ENCODE assay signal across 8 mouse cellular contexts in genomic region chr3:30507028-30507575, GRCm38 (mm10). TPM values are rescaled to one million over a fixed set of nuclear protein-coding genes. Genes with fewer than 3 reads are reported as not detected.
DNase-seq lines count a peak whose midpoint lies in the region; ATAC-seq and TF ChIP-seq lines count a peak whose summit lies in the region.

No protein-coding gene starts in this region.

- WGBS in intestine, embryonic 14.5 days, result under 1% methylated on average over 22 of the region's 22 CpGs
- under 1% methylated on average over 22 of the region's 22 CpGs for WGBS in liver, embryonic 11.5 days

- no peaks in the 10 kb centered on the region for H3K4me1 ChIP-seq in bone marrow macrophage, adult 2 months (ENCODE audit: control insufficient read depth, insufficient read depth, low read length)
- H3K4me1 ChIP-seq in intestine, embryonic 14.5 days (replicated peaks; ENCODE audit: control insufficient read depth, insufficient read depth, low read length), result peaks cover 12% of the 10 kb centered on the region
- no peaks in the 10 kb centered on the region; the same call in 1 of the 2 replicates for H3K4me1 ChIP-seq in liver, embryonic 11.5 days (replicated peaks; ENCODE audit: control insufficient read depth, insufficient read depth, low read length)

- H3K9me3 ChIP-seq in intestine, embryonic 14.5 days (ENCODE audit: control insufficient read depth, low read length), result no peaks in the 10 kb centered on the region
- H3K9me3 ChIP-seq in liver, embryonic 11.5 days (ENCODE audit: control insufficient read depth, low read length), result no peaks in the 10 kb centered on the region

- no peak overlapping the region; the same call in 1 of the 2 replicates for H3K9ac ChIP-seq in intestine, embryonic 14.5 days (ENCODE audit: low read length)
- no peak overlapping the region for H3K9ac ChIP-seq in liver, embryonic 11.5 days (ENCODE audit: low read depth, low read length)

- DNase-seq in layer of hippocampus, postnatal 10 days (ENCODE audit: low spot score in 2 of 2), result peak; percentile 42 to 43
- DNase-seq in layer of hippocampus, adult 9-11 months, result no peak
- peak; percentile 87 for DNase-seq in intestine, embryonic 14.5 days (ENCODE audit: low spot score)
- peak; percentile 65 for DNase-seq in liver, embryonic 11.5 days (ENCODE audit: low spot score)
- DNase-seq in neural tube, embryonic 10.5 days (ENCODE audit: extremely low spot score, low spot score), result peak; percentile 76
- DNase-seq in adipocyte (ENCODE audit: low spot score), result no peak

- no peaks in the 10 kb centered on the region for H3K36me3 ChIP-seq in intestine, embryonic 14.5 days (ENCODE audit: control insufficient read depth, insufficient read depth, low read length)
- no peaks in the 10 kb centered on the region for H3K36me3 ChIP-seq in liver, embryonic 11.5 days (ENCODE audit: control insufficient read depth, insufficient read depth, low read length)

- no peak for TF ChIP-seq POLR2A in bone marrow macrophage, adult 2 months (IDR thresholded peaks at IDR 0.05; ENCODE audit: borderline replicate concordance, low read depth, low read length)

- TF ChIP-seq CTCF in bone marrow macrophage, adult 2 months (IDR thresholded peaks at IDR 0.05; ENCODE audit: low read depth, low read length), result no peak

- H3K4me3 ChIP-seq in bone marrow macrophage, adult 2 months (ENCODE audit: insufficient read depth, low read length), result peak overlapping the region; percentile 45
- H3K4me3 ChIP-seq in intestine, embryonic 14.5 days (ENCODE audit: low read depth, low read length), result peak overlapping the region; percentile 40
- H3K4me3 ChIP-seq in liver, embryonic 11.5 days (ENCODE audit: low read depth, low read length), result peak overlapping the region; percentile 60

- H3K27me3 ChIP-seq in intestine, embryonic 14.5 days (replicated peaks; ENCODE audit: control insufficient read depth, insufficient read depth, low read length), result peaks cover 81% of the 10 kb centered on the region
- H3K27me3 ChIP-seq in liver, embryonic 11.5 days (replicated peaks; ENCODE audit: control insufficient read depth, insufficient read depth, low read length), result peaks cover 82% of the 10 kb centered on the region

- peak; percentile 29 for ATAC-seq in granulocyte monocyte progenitor cell, adult 5-6 weeks (replicated peaks; ENCODE audit: poor library complexity, severe bottlenecking)
- ATAC-seq in intestine, embryonic 14.5 days (replicated peaks; ENCODE audit: low FRiP score, low TSS enrichment, low read depth), result no peak
- no peak for ATAC-seq in liver, embryonic 11.5 days (replicated peaks; ENCODE audit: low FRiP score)

- peak overlapping the region; percentile 64 for H3K4me2 ChIP-seq in intestine, embryonic 14.5 days (ENCODE audit: low read length)
- H3K4me2 ChIP-seq in liver, embryonic 11.5 days, result peak overlapping the region; percentile 71

- H3K27ac ChIP-seq in bone marrow macrophage, adult 2 months (ENCODE audit: insufficient read depth, low read depth, low read length), result no peak overlapping the region
- no peak overlapping the region for H3K27ac ChIP-seq in intestine, embryonic 14.5 days (ENCODE audit: low read depth)
- H3K27ac ChIP-seq in liver, embryonic 11.5 days (ENCODE audit: low read depth, low read length), result no peak overlapping the region; the same call in 1 of the 2 replicates

RNA-seq across cellular contexts. Expression of gene Mecom, which starts 40.7 kb away (rescaled TPM):
- 1 to 10 TPM; 6.5 to 6.8 TPM for total RNA-seq in layer of hippocampus, postnatal 10 days (2021)
- polyA plus RNA-seq in bone marrow macrophage, adult 2 months (2012; ENCODE audit: insufficient read depth, insufficient read length, missing spikeins), result not detected in 2 replicates
- 1.9 TPM in 1 of 2 replicates, not detected in the other for total RNA-seq in granulocyte monocyte progenitor cell, adult 5-6 weeks (2014; fragmentation: Nextera tagmentation)
- 0.72 and 0.90 TPM in 2 replicates for total RNA-seq in granulocyte monocyte progenitor cell, adult 5-6 weeks (2017)
- 15.2 and 17.6 TPM in 2 replicates for polyA plus RNA-seq in intestine, embryonic 14.5 days (2014; fragmentation: Nextera tagmentation; extraction: Ambion mirVana)
- polyA plus RNA-seq in liver, embryonic 11.5 days (2014; fragmentation: Nextera tagmentation; extraction: Ambion mirVana), result 5.7 and 6.9 TPM in 2 replicates

Comparison
In these comparisons a context has a peak if more than half of its experiments do, and no peak if none do; other contexts are left out.
1. DNase-seq: peak in layer of hippocampus, postnatal 10 days (2 of 2), intestine, embryonic 14.5 days (single experiment), liver, embryonic 11.5 days (single experiment) and neural tube, embryonic 10.5 days (single experiment); none in layer of hippocampus, adult 9-11 months (single experiment) and adipocyte (single experiment).
2. Peak in every context shown above with its lines, with median percentiles within 50 percentile points of each other: H3K4me3 ChIP-seq.